Mouse (Mus musculus) lung, postnatal 36 days (tissue): ENCODE measurements around the gene Syn3.

Source experiments
- DNase-seq: peaks from one replicate; pipeline ENCODE4 v3.0.0; 2022; ENCODE audit warnings: mixed read lengths

Gene Syn3

DNA sequence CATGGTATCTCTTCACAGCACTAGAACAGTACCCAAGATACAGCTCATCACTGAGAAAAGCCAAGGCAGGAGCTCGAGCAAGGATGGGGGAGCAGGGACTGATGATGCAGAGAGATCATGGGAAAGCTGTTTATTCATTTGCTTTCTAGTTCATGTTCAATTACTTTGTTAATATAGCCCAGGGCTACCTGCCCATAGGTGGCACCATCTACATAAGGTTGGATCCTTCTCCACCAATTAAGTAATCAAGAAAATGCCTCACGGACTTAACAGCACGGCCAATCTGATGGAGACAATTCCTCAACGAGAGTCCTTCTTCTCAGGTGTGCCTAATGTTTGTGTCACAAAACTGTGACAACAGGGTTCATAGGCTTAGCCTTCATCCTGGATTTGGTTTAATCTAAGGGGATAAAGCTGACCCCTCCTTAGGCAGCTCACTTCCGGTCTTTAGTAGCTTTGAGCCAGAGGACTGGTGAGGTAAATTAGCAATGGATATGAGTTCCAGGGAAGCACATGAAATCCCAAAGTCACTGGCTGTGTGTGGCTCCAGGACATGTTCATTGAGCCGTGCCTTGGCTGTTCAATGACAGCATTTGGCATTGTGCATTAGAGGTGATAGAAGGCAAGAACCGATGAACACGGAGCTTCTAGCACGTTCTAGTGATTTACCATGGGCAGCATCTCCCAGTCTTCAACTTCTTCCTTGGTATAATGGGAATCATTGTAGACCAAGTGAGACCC is 423.6 kb downstream of the Syn3 start:
- DNase-seq = peak; percentile 61

DNA sequence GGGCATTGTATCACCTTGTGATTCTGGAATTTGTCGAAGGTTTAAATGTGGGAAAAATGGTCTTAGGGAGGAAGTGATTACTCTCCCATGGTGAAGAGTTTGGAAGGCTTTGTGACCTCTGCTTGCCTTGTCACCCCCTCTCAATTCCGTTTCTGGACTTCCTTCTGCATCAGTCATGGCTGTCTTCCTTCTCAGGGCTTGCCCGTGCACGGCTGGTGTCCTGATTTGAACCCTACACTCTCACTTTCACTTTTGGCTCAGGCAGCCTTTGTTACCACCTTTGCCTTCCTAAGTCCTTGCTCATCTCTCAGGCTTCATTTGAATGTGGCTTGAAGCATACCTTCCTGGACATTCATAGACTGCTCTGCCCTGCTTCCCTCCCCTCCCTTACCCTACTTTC is 424.6 kb downstream of the Syn3 start:
- no peak for DNase-seq

DNA sequence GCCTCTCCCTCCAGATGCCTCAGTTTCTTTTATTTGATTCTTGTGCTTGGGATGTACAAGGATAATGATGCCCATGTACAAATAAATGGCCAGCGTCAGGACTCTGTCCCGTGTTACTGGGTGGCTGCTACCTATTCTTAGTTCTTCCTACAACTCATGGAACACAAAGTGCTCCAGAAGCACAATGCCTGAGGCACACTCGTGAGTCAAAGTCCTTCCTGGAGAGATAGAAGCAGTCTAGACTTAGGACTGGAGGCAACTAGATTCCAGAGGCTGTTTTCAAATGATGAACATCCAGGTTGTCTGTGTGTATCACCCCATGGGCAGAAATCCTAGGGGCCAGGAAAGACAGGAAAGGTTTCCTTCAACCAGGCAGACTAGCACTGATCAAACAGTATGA is 427.9 kb downstream of the Syn3 start:
- DNase-seq = no peak

DNA sequence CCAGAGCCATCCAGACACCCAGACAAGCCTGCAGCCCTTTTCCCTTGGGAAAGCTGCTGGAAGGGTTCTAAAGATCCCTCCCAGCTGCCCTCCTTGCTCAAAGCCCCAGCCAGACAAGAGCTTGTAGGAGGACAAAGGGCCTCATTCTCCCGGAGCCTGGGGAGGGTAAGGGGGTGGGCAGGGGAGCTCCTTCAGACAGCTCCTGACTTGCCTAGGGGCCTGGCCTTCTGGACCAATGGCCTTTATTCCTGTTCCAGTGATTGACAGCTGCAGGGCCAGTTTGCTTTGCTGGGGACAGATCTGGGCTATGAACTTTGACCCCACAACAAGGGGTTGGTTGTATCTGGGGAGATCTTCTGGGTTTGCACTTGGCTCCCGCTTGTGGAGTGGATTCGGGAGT is 429.4 kb downstream of the Syn3 start:
- DNase-seq = no peak

DNA sequence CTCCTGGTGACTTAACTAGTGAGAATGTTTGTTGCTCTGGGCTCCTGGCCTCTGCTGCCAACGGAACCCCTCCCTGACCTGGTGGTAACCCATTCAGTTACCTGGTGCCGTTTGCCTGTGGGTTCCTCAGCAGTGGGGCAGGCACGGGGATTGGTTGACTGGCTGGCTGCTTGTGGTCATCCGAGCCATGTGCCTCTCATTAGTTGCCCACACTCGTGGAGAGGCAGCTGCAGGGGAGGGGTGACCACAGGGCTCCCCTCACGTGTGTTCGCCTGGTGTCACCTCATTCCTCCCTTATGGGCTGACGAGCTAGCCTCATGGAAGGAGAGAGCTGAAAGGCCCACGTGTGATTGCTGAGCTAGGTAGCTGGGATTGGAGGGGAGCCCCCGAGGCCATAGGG is 430.8 kb downstream of the Syn3 start:
- DNase-seq = no peak

DNA sequence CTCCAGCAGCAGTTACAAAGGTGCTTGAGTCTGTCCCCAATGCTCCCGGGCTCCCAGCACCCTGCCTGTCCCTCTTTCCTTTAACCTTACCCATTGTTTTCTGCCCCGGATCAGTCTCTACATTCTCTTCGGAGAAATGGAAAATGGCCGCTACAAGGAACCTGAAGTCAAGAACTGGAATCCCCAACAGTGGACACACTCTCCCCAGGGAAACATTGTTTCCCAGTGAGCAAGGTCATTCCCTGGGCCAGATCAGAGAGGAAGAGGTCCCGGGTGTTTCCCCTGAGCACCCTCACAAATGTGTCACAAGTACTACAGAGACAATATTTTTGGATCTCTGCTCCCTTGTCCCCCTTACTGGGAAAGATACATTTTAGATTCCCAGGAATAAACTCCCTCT is 432.0 kb downstream of the Syn3 start:
- no peak for DNase-seq

DNA sequence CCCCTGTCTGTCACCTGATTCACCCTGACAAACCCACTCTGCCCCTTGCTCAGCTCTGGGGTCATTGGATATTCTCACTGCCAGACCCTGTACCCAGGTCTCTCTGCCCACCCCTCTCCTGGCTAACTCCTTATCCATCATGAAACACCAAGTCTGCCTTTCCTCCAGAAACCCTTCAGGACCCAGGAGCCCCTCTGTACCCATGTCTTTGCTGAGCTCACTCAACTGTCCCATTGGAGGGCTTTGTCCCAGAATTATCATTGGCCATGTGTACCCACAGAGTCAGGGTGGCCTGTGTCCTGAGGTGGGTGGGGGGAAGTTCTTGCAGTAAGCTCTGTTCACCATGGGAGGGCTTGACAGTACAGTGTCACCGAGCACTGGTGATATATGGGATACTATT is 433.0 kb downstream of the Syn3 start:
- no peak for DNase-seq

DNA sequence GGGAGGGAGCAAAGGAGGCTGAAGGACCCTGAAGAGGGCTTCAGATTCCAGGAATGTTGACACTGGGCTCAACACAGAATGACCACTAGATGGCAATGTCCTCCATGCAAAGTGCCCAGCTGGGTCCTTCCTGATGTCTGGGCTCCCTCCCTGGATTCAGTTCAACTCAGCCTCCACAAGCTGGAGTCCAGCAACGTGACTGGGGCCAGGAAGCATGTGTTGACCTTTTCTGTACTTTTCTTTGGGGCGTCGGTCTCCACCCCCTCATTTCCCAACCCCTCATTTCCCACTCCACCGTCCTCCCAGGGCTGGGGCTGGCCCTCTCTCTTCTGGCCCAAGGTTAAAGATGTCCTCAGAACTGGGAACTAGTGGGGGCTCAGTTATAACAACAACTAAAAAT is 433.8 kb downstream of the Syn3 start:
- peak; percentile 94 for DNase-seq

DNA sequence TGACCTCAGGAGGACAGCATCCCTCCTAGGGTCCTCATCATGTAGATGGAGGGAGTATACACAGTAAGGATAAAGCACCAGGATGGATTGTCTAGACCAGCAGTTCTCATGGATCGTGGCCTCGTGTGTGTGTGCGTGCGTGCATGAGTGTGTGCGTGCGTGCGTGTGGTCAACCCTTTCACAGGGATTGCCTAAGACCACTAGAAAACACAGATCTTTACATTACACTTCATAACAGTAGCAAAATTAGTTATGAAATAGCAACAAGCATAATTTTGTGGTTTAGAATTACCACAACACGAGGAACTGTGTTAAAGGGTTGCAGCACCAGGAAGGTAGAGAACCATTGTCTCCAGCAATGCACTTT is 435.7 kb downstream of the Syn3 start:
- no peak for DNase-seq

DNA sequence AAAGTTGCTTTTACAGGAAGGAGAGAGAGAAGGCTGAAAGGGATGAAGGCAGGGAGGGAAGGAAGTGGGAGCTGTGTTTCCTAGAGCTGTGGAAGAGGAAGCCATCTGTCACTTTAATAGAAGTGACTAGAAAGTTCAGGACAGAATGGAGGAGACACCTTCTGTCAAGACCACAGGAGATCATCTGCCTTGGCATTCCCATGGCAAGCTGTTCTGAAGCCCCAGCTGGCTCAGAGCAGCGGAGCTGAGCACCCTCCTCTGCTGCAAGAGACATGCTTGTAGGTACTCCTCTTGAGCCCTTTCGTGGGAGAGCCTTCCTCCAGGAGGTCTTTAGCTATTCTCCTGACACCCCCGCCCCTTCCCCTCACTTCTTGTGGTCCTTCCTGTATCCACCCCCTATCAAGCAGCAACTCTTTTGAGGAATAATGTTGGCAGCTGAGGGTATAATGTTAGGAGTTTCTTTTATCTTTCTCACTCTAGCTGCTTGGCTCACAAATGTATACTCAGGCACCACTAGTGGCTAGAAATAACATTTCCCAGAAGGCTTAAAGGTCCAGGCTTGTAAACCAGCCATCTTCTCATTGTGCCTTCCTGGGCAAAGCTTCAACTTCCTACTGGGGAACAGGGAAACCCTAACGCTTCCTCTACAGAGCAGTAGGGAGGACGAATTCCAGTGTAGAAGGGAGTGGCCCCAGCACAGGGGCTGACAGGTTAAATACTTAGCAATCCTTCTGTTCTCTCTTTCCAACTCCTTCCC is 436.3 kb downstream of the Syn3 start:
- DNase-seq = no peak

DNA sequence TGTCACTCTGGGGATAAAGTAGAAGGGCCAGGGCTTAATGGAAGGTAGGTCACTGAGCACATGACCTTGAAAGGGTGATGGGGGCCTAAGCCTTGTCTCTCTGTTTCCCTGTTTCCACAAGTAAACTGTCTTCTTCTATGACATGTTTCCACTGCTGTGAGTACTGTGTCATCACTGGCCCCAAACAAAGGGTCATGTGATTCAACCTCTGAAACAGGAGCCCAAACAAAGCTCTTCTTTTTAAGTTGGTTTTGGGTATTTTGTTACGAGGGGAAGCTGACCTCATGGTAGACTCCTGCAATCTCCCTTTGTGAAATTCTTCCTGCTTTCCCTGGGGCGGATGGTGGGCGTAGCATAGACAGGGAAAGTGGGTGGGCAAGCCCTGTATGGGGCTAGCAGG is 438.4 kb downstream of the Syn3 start:
- no peak for DNase-seq

DNA sequence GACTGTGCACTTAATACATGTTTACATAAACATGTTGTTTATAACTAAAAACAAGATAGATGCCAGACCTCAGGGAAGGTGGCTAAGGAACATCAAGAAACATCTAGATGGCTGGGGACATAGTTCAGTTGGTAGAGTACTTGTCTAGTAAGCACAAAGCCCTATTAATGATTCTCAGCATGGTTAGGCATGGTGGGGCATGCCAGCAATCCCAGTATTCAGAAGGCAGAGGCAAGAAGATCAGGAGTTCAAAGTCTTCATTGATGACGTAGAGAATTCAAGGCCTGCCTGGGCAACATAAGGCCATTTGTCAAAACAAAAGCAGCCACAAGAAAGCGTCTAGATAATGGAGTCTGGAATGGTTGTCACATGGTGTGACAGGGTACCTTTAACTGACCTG is 441.0 kb downstream of the Syn3 start:
- no peak for DNase-seq

DNA sequence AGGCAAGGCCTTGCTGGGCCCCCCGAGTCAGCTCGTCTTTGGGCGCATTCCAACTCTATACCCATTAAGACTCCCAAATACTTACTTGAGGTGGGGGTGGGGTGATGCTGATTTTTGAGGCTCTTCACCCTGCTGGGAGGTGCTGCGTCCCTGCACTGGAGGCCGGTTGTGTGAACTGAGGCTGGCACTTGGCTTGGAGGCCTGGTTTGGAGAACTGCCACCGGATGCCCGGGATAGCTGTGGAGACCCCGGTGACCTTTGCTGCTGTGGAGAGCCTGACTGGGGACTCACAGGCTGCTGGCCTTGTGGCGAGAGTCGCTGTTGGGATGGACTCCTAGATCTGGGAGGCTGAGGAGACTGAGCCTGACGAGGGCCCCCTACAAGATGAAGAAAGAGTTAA is 441.4 kb downstream of the Syn3 start:
- no peak for DNase-seq

DNA sequence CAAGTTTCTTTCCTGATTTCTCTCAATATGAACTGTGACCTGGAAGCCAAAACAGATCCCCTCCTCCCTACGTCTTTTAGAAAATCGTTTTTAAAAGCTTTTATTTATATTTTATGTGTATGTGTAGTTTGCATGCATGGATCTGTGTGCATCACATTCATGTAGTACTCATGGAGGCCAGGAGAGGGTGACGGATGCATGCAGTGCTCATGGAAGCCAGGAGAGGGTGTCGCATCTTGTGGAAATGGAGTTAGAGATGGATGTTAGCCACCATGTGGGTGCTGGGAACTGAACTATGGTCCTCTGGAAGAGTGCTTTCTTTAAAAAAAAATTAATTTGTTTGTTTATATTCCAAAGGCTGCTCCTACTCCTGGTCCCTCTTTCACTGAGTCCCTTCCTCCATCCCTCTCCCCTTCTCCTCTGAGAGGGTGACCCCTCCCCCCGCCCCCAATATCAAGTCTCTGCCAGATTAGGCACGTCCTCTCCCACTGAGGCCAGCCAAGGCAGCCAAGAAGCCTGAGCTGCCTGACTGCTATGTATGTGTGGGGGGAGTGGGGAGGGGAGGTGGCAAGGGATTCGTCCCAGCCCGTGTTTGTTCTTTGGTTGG is 442.3 kb downstream of the Syn3 start:
- no peak for DNase-seq

DNA sequence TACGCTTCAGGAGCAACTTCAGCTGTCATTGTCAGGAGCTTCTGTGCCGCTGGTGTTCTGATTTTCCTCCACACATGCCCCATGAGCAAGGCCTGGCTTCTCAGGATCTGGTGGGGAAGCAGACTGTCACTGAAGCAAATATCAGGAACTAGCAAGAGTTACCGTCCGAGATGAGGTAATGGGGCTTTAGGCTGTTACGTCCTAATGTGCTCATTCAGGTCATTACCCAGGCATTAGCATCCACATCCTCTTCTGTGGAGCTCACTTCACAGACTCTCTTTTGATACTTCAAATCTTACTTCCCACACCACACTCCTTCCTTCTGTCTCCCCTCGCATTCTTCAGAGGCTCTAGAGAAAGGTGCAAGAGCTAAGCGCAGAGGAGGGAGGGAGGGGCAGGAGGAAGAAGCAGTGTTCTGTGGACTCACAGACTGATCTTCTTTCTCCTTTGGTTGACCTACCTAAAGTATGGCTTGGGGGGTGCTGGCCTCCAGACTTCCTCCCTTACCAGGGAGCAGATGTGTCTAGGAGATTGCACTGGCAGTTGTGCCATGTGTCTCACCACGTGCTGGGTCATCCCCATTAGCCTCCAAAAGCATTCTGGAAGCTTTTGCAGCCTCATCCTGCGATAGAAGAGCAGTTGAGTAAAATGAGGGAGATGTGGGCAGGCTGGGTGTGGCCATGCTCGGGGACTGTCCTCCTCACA is 445.7 kb downstream of the Syn3 start:
- DNase-seq = no peak

DNA sequence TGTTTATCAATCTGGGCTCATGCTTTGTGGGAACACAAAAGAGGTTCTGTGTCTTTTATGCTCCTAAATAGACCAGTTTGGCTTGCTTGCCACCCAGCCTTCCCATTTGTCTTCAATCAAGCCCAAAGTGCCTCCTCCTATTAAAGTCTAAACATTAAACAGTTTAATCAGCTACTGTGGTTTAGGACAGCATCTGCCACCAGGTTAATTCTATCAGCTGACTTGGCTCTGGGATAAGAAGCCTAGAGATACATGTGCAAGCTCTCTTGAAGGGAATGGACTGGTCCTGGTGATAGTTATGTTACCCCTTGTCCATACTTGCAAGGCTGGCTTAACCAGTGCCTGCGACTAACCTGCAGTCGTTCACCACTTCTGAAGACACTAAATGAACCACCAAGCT is 448.2 kb downstream of the Syn3 start:
- DNase-seq = no peak

DNA sequence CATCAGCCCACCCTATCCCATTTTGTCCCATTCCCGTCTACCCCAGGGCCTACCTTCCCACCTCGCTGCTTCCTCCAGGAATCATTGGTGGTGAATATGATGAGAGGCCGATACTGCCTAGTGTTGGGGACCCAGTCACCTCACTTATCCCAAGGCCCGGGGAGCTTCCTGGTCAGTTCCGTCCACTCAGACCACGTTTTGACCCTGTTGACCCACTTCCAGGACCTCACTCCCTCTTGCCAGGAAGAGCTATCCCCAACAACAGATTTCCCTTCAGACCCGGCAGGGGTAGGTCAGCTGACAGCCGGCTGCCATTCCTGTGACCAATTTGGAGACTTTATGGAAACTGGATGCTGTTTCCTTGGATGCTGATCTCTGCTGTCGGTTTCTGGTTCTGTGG is 450.9 kb downstream of the Syn3 start:
- DNase-seq = no peak

DNA sequence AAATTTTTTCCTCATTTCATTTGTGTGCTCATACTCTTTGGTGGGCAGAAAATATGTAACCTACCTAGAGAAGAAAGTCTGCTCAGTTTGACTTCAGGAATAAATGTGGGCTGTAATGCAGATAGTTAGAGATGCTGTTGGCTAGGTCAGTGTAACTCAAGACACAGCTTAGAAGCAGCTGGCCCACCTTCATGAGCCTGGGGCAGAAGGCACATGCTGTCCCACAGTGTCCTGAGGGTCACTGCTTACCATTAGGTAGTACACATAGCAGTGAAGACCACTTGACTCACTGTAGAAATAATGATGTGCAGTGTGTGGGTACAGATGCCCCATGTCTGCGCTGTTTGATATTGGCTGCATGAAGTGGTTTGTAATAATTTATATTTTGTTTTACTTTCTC is 452.3 kb downstream of the Syn3 start:
- DNase-seq = no peak

DNA sequence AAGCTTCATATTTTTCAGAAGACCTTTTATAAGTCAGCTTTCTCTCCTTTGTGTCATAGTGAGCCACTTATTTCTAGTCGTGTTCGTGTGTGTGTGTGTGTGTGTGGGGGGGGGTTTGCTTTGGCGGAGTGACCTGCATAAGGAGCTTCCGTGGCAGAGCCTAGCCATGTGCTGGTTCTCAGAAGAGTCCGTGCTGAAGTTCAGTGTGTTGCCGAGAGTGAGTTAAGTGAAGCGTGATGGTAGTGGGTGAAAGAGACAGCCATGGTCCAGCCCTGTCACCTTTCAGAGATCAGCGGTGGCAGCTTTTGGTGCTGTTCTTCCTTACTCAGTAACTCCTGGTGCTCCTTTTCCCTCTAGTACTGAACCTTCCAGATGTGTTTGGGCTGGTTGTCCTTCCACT is 454.6 kb downstream of the Syn3 start:
- no peak for DNase-seq

DNA sequence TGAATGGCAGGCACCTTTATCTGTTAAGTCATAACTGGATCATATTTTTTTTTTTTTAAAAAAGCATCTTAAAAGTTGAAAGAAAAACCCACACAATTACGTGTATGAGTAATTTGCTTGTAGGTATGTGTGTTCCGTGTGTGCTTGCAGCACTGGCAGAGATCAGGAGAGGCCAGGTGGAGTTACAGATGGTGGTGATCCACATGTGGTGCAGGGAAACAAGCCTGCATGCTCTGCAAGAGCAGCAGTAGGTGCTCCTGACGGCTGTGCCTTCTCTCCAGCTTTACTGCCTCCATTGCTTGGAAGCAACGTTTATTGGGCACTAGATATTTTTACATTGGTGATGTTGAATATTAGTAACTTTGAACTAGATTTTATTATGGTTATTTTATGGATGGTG is 455.0 kb downstream of the Syn3 start:
- DNase-seq = no peak

DNA sequence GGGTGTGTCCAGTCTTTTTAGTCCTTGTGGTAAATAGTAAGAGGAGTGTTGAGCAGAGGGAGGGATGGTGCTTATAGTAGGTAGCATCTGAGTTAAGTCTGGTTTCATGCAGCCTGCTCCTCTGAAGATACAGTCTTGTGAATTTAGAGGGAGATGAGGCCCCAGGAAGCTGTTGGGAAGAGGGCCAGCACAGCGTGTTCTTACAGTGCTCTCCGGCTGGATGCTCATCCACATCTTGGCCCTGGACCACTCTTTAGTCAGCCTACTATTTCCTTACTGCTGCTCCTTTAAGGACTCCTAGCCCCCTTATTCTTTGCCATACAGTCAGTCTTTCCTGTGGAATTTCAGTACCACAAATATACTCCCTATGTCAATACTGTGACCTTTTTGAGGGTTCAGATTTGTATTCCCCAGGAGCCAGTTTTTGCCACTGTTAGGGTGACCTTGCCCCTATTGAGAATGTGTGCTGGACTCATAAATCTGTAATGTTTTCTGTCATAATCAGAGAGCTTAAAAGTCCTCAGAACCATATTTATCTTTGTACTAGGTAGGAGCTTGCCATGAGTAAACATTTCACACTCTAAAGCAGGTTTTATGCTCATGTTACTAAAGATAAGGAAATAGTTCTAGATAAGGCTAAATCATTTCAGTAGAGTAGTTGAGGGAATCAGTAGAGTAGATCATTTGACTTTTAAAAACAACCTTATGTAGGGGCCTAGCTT is 464.5 kb downstream of the Syn3 start:
- DNase-seq = no peak

DNA sequence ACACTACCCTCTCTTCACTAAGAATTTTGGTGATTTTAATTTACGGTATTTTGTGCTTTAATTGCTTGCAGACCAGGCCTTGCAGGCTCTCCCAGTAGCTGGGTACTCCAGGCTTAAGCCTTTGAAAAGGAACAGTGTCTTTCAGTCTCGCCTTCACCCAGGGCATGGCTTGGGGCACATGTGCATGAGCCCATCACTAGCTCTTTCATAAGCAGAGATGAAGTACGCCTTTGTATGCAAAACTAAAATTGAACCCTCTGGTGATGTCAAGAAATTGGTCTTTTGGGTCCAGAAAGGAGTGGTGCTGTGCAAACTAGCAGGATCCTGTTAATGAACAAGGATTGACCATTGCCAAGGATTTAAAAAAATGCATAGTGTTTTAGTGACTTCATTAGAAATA is 466.2 kb downstream of the Syn3 start:
- DNase-seq = no peak

DNA sequence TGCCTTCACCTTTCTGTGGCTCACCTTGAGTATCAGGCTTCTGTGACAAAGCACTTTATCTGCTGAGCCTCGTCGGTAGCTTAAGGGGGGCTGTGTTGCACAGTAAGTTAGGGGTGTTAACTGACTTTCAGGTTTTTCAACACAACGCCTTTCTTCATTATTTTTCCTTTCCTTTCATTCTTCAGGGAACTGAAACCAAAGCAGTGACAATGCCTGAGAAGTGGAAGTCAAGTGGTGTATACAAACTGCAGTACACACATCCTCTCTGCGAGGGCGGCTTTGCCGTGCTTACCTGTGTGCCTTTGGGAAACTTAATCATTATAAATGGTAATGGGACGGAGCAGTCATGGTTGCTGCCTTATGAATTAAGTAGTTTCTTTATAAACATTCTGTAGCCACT is 468.0 kb downstream of the Syn3 start:
- no peak for DNase-seq
